Comparison of ENCODE assay signal across 8 mouse cellular contexts in genomic region chr9:121642001-121642400, GRCm38 (mm10). TPM values are rescaled to one million over a fixed set of nuclear protein-coding genes. Genes with fewer than 3 reads are reported as not detected.
DNase-seq lines count a peak whose midpoint lies in the region; ATAC-seq lines count a peak whose summit lies in the region.

TSS of gene Lyzl4 (minus strand) at chr9:121642096.

- ATAC-seq in inflammation-experienced regulatory T-cells, adult 6 months, result peak; percentile 27

- H3K4me1 ChIP-seq in megakaryocyte, embryonic 14.5 days, result peaks cover 24% of the 10 kb centered on the region

- H3K4me3 ChIP-seq in megakaryocyte, embryonic 14.5 days (replicated peaks), result peak within 1 kb of the TSS; percentile 84

- no peaks in the 10 kb centered on the region for H3K36me3 ChIP-seq in megakaryocyte, embryonic 14.5 days (replicated peaks; ENCODE audit: low read length)

- peaks cover 90% of the 10 kb centered on the region for H3K27me3 ChIP-seq in megakaryocyte, embryonic 14.5 days (replicated peaks)

- intact Hi-C loops in gastrocnemius, postnatal 14 days (cut with DNase I; ENCODE audit: low total_unique reads), result loop anchor here (5.0 kb wide), 1 partner anchor 40 kb away; no protein-coding TSS in a partner anchor
- intact Hi-C loops in left cerebral cortex, postnatal 10 days (cut with DNase I), result loop anchor here (2.0 to 5.0 kb wide), 2 partner anchors 21 to 35 kb away; no protein-coding TSS in a partner anchor

- DNase-seq in T-cell, adult 2 months (ENCODE audit: low spot score), result peak; percentile 76
- DNase-seq in cerebellum, postnatal 4 days (ENCODE audit: low spot score in 2 of 2), result peak; percentile 72 to 85
- peak; percentile 84 for DNase-seq in gastrocnemius, postnatal 14 days
- DNase-seq in left cerebral cortex, postnatal 10 days (ENCODE audit: extremely low spot score in 1 of 2, low spot score in 2 of 2), result peak; percentile 67 to 90
- peak; percentile 79 for DNase-seq in right cerebral cortex, postnatal 25 days
- peak; percentile 80 for DNase-seq in urinary bladder, postnatal 25 days (ENCODE audit: low spot score)

- no peaks in the 10 kb centered on the region for H3K9me3 ChIP-seq in megakaryocyte, embryonic 14.5 days

RNA-seq across cellular contexts. Expression of gene Lyzl4, which starts in this region (rescaled TPM):
- total RNA-seq in gastrocnemius, postnatal 14 days (2021), result under 1 TPM in 1 of 2 experiments, not detected in 1; 0.45 TPM
- polyA plus RNA-seq in inflammation-experienced regulatory T-cells, adult 6 months (2017; shearing (Covaris generic)), result not detected
- under 1 TPM; 0.87 to 0.97 TPM for total RNA-seq in left cerebral cortex, postnatal 10 days (2021)
- polyA plus RNA-seq in megakaryocyte, embryonic 14.5 days (2012; ENCODE audit: insufficient read depth, low replicate concordance), result 0.51 TPM in 1 of 2 replicates, not detected in the other

Comparison
In these comparisons a context has a peak if more than half of its experiments do, and no peak if none do; other contexts are left out.
1. Peak in every context shown above with its lines: DNase-seq, ATAC-seq and H3K4me3 ChIP-seq.
2. Peak in DNase-seq in gastrocnemius, postnatal 14 days; RNA of the gene not detected or under 1 TPM.
3. Peak in ATAC-seq in inflammation-experienced regulatory T-cells, adult 6 months; RNA of the gene not detected or under 1 TPM.
4. Peak in DNase-seq in left cerebral cortex, postnatal 10 days; RNA of the gene not detected or under 1 TPM.